Mouse (Mus musculus) retina, adult 2 months (tissue): ENCODE measurements around the gene Rtp1.

Experiments
- DNase-seq: peaks from one replicate; pipeline ENCODE4 v3.0.0-alpha.2; 2012; ENCODE audit warnings: low read depth, low spot score

Gene Rtp1

GRCm38 (mm10) chr16:23454376-23454775 lies 25.4 kb downstream of the Rtp1 start:
- DNase-seq = no peak

- no peak for DNase-seq
Observed at GRCm38 (mm10) chr16:23456534-23456933, 27.6 kb downstream of the Rtp1 start.

- no peak for DNase-seq
Observed at GRCm38 (mm10) chr16:23457338-23457737, 28.4 kb downstream of the Rtp1 start.

- DNase-seq = no peak
Observed at GRCm38 (mm10) chr16:23458906-23459588, 30.1 kb downstream of the Rtp1 start.

GRCm38 (mm10) chr16:23463671-23464347 lies 34.9 kb downstream of the Rtp1 start:
- no peak for DNase-seq

GRCm38 (mm10) chr16:23471551-23471950 lies 42.6 kb downstream of the Rtp1 start:
- DNase-seq = no peak

GRCm38 (mm10) chr16:23472046-23472445 lies 43.1 kb downstream of the Rtp1 start:
- DNase-seq = no peak

- no peak for DNase-seq
Observed at GRCm38 (mm10) chr16:23475651-23476050, 46.7 kb downstream of the Rtp1 start.

GRCm38 (mm10) chr16:23476598-23476997 lies 47.7 kb downstream of the Rtp1 start:
- no peak for DNase-seq

GRCm38 (mm10) chr16:23479872-23480603 lies 51.1 kb downstream of the Rtp1 start:
- no peak for DNase-seq

- DNase-seq = no peak
Observed at GRCm38 (mm10) chr16:23482218-23482617, 53.3 kb downstream of the Rtp1 start.

- DNase-seq = no peak
Observed at GRCm38 (mm10) chr16:23482846-23483245, 53.9 kb downstream of the Rtp1 start.

- no peak for DNase-seq
Observed at GRCm38 (mm10) chr16:23483292-23483691, 54.4 kb downstream of the Rtp1 start.
